Mouse (Mus musculus) kidney, adult 11 months (tissue): ENCODE measurements around the gene Mien1.

ENCODE experiments used
- DNase-seq: peaks from one replicate; pipeline ENCODE4 v3.0.0; 2022

The Mien1 gene

GRCm38 (mm10) chr11:98418939-98419547 lies 19.7 kb downstream of the Mien1 start:
- DNase-seq, result peak; percentile 82

GRCm38 (mm10) chr11:98418273-98418672 lies 20.5 kb downstream of the Mien1 start:
- no peak for DNase-seq

- DNase-seq, result no peak
Measured at GRCm38 (mm10) chr11:98417074-98417473, 21.7 kb downstream of the Mien1 start.

DNA sequence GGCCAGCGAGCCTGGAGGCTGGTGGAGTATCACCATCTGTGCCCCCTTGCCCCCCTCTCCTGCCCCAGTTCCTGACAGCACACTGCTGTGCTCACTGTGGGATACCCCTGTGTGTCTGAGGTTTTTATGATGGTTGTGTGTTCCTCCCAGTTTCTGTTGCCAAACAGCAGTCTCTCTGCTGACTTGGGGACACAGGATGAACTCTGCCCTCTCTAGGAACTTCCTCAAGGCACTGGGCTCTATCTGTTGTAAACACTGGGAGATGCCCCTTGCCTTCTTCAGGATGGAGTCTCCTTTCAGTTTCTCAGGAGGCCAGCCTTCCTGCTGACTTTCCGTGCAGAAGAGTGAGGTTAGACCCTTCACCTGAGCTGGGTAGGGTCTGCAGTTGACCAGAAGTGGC lies 24.6 kb downstream of the Mien1 start:
- DNase-seq, result no peak

GRCm38 (mm10) chr11:98413731-98414130 lies 25.1 kb downstream of the Mien1 start:
- DNase-seq, result no peak

- no peak for DNase-seq
Measured at GRCm38 (mm10) chr11:98412797-98413301, 25.9 kb downstream of the Mien1 start.

DNA sequence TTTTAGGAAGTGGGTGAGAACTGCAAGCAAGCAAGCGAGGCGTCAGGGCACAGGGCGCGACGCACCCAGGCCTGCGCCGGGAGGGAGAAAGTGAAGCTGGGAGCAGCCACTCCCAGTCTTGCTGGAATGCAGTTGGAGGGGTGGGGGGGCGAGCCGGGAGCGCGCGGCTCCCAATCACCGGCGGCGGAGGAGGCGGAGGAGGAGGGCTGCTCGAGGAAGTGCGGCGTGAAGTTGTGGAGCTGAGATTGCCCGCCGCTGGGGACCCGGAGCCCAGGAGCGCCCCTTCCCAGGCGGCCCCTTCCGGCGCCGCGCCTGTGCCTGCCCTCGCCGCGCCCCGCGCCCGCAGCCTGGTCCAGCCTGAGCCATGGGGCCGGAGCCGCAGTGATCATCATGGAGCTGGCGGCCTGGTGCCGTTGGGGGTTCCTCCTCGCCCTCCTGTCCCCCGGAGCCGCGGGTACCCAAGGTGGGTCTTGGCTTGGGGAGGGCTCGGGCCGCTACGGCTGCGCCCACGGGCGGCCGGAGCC lies 26.5 kb downstream of the Mien1 start, which contains the start of gene Erbb2:
TSS of gene Erbb2 (plus strand) at position 198 of the 524 bp plus-strand sequence.
- peak; percentile 82 for DNase-seq

GRCm38 (mm10) chr11:98409341-98409822 lies 29.4 kb downstream of the Mien1 start:
- peak; percentile 72 for DNase-seq

DNA sequence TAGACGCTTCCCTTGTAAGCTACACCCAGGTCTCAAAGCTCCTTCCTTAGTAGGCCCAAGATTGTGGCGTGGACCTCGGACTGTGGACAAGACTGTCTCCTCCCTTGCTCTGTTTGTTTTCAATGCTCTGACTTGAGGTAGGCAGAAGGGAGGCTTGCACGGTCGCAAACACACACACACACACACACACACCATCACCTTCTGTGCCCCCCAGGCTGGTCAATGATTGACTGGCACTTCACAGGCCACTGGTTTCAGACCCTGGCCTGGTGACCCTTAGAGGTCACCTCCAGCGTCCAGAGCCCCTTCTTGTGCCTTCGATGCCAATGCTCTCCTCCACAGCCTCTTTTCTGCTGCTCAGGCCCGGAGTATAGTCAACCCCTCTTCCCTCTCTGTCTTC lies 29.9 kb downstream of the Mien1 start:
- peak; percentile 92 for DNase-seq

- DNase-seq, result no peak
Measured at GRCm38 (mm10) chr11:98406621-98407020, 32.2 kb downstream of the Mien1 start.

DNA sequence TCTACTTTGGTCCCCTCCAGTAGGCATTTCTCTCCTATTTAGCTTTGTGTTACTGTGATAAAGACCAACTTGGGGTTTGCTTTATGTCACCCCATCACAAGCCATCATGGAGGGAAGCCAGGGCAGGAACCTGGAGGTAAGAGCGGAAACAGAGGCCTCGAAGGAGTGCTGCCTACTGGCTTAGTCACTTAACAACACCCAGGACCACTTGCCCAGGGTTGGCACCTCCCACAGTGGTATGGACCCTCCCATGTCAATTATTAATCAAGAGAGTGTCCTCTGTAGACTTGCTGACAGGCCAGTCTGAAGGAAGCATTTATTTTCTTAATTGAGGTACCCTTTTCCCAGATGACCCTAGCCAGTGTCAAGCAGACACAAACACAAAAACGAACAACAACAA lies 38.0 kb downstream of the Mien1 start:
- DNase-seq, result peak; percentile 84

DNA sequence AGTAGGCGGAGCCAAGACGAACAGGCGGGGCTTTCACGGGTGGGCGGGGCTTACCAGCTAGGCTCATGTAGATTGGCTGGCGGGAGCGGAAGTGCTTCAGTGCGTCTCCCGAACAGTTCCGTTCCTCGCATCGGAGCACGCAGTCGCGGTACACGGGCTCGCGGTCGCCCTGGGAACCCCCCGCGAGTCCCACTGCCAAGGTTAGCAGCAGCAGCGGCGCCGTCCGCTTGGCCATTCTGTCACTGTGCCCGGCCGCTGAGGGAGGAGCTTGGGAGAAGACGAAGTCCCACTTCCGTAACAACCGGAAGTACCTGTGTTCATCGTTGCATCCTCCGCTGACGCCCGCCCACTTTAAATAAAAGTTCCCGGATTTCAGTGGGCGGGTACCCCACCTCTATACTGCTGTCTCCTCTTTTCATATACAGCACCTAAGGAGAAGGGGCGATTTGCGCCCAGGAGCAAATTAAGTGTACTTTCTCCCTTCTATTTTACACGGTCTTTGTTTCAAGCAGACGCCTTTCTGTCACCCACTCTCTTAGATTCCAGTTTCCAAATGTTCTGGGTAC lies 38.5 kb downstream of the Mien1 start, which contains the start of gene Pgap3:
TSS of gene Pgap3 (minus strand) at position 330 of the 566 bp plus-strand sequence.
- peak; percentile 93 for DNase-seq

- DNase-seq, result no peak
Measured at GRCm38 (mm10) chr11:98397946-98398345, 40.8 kb downstream of the Mien1 start.

DNA sequence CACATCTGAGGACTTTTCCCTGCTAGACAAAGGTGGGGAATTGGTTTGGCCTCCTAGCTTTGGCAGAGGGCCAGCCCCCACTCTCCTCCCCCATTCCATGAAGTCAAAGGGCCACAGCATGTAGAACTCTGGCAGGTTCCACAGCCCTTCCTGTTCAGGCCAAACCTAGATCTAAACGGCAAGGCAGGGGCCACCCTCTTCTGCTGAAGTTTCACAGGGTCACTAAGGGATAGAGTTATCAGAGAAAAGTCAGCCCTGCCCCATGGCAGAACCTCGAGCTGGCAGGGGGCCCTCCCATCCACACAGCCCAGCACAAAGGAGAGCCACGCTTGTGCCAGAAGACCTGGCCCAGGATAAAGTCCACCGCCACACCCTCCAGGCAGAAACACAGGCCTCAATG lies 43.8 kb downstream of the Mien1 start:
- DNase-seq, result peak; percentile 85

DNA sequence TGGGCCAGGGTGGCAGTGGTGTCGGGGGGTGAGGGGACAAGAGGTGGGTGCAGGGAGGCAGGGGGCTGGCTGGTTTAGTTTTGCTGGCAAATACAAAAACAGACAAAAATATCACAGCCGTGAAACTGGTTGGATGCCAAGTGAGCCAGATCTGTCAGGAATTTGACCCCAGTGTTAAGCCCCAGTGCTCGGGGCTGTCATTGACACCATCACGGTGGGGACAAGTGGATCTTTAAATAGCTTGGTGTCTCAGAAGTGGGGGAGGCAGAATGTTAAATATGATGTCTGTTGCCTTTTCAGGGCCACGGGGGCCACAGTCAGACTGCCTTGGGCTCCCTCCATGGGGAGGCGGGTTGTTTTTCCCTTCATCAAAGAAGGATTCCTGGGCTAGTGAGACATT lies 44.5 kb downstream of the Mien1 start:
- no peak for DNase-seq

DNA sequence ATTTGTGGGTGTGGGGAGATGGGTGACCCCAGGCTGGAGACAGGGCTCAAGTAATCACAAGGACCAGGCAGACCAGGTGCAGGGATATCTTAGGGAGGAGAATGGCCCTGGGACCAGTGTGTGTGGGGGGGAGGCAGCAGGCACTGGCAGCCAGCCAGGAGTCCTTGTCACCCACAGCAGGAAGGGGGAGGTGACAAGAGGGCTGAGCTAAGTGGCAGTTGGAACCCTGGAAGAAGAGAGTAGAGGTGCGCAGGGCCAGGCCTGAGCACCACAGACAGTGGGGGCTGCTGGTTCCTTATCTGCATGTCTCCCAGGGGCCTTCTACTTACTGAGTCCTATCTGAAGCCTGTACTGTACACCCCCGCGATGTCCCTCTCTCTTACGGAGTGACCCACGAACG lies 45.5 kb downstream of the Mien1 start:
- no peak for DNase-seq

DNA sequence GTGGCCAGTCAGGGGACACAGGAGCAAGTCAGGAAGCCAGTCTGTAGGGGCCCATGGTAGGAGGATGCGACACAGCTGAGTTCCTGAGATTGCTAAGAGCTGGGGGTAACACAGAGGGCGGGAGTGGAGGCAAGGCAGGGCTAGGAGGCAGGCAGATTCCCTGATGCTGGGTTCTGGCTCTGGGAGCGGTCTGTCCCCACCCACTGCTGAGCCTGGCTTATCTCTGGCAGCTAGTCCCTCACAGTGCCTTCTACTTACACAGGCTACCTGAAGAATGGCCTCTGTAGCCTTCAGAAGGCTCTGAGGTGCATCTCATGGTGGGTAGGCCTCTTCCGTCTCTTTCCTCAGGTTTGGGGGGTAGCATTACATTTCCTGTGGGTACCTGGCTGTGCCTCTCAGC lies 46.1 kb downstream of the Mien1 start:
- no peak for DNase-seq

DNA sequence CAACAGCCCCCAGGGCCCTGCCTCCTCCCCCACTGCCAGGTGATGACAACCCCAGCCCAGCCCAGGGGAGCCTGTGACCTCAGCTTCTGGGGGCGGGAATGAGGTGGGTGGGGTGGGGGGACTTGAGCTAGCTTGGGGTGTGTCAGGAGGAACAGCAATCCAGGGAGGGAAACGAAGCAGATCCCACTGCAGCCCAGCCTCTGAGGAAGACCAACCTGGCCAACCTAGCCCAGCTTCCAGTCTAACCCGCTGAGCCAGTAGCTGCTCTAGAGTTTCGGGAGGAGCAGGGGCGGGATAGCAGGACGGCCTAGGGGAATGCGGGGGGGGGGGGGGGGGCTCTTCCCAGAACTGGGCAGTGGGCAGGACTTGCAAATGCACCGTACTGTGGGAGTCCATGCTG lies 46.8 kb downstream of the Mien1 start:
- DNase-seq, result no peak

- no peak for DNase-seq
Measured at GRCm38 (mm10) chr11:98390141-98390540, 48.6 kb downstream of the Mien1 start.

GRCm38 (mm10) chr11:98389221-98389780 lies 49.5 kb downstream of the Mien1 start:
- peak; percentile 50 for DNase-seq

- peak; percentile 61 for DNase-seq
Measured at GRCm38 (mm10) chr11:98388282-98388681, 50.5 kb downstream of the Mien1 start.
